Mouse (Mus musculus): Measurements from ENCODE around the gene Meox2. TPM values are rescaled to one million over a fixed set of nuclear protein-coding genes. Genes with fewer than 3 reads are reported as not detected.

Gene Meox2
- polyA plus RNA-seq, 1 experiment from 2014 or later, result 12.9 TPM

- H3K4me1 ChIP-seq, result peaks cover 3% of the 10 kb centered on the region; the same call in 1 of the 2 replicates
- 7% methylated on average over 3 of the region's 3 CpGs for WGBS
- ATAC-seq (replicated peaks; ENCODE audit: low FRiP score), result peak; percentile 90
- no peak overlapping the region for H3K27ac ChIP-seq
- H3K9me3 ChIP-seq (replicated peaks), result no peaks in the 10 kb centered on the region
- H3K4me2 ChIP-seq, result no peak overlapping the region
- H3K27me3 ChIP-seq, result no peaks in the 10 kb centered on the region
- no peak overlapping the region for H3K4me3 ChIP-seq (replicated peaks)
- no peak overlapping the region for H3K9ac ChIP-seq
- no peaks in the 10 kb centered on the region for H3K36me3 ChIP-seq
These were observed 33.9 kb downstream of the Meox2 start for GRCm38 (mm10) chr12:37142080-37142703.

- 95% methylated on average over 1 of the region's 1 CpGs for WGBS
- Histone ChIP-seq H3K9ac (no peak overlapping the region), H3K4me1 (peaks cover 3% of the 10 kb centered on the region; the same call in 1 of the 2 replicates), H3K27ac (no peak overlapping the region), H3K27me3 (no peaks in the 10 kb centered on the region), H3K36me3 (no peaks in the 10 kb centered on the region), H3K4me2 (no peak overlapping the region), H3K9me3 (replicated peaks) (no peaks in the 10 kb centered on the region), H3K4me3 (replicated peaks) (no peak overlapping the region)
- ATAC-seq (replicated peaks; ENCODE audit: low FRiP score), result no peak
These were observed 35.5 kb downstream of the Meox2 start for GRCm38 (mm10) chr12:37143879-37144278.

- no peak overlapping the region for H3K4me3 ChIP-seq (replicated peaks)
- no peak for ATAC-seq (replicated peaks; ENCODE audit: low FRiP score)
- no peaks in the 10 kb centered on the region for H3K36me3 ChIP-seq
- no peak overlapping the region for H3K4me2 ChIP-seq
- no peaks in the 10 kb centered on the region for H3K9me3 ChIP-seq (replicated peaks)
- H3K4me1 ChIP-seq, result no peaks in the 10 kb centered on the region
- no peaks in the 10 kb centered on the region for H3K27me3 ChIP-seq
- H3K27ac ChIP-seq, result no peak overlapping the region
- no peak overlapping the region for H3K9ac ChIP-seq
These were observed 59.4 kb downstream of the Meox2 start for GRCm38 (mm10) chr12:37167742-37168141.

- H3K9me3 ChIP-seq (replicated peaks), result no peaks in the 10 kb centered on the region
- no peaks in the 10 kb centered on the region for H3K27me3 ChIP-seq
- H3K4me1 ChIP-seq, result no peaks in the 10 kb centered on the region
- H3K4me3 ChIP-seq (replicated peaks), result no peak overlapping the region
- WGBS, result 96% methylated on average over 3 of the region's 3 CpGs
- no peak overlapping the region for H3K9ac ChIP-seq
- ATAC-seq (replicated peaks; ENCODE audit: low FRiP score), result no peak
- no peak overlapping the region for H3K27ac ChIP-seq
- H3K4me2 ChIP-seq, result no peak overlapping the region
- H3K36me3 ChIP-seq, result no peaks in the 10 kb centered on the region
These were observed 65.0 kb downstream of the Meox2 start for GRCm38 (mm10) chr12:37173324-37173723.

- Histone ChIP-seq H3K27me3 (no peaks in the 10 kb centered on the region), H3K4me1 (no peaks in the 10 kb centered on the region), H3K27ac (no peak overlapping the region), H3K9ac (no peak overlapping the region), H3K9me3 (replicated peaks) (no peaks in the 10 kb centered on the region), H3K4me2 (no peak overlapping the region), H3K36me3 (no peaks in the 10 kb centered on the region), H3K4me3 (replicated peaks) (no peak overlapping the region)
- ATAC-seq (replicated peaks; ENCODE audit: low FRiP score), result no peak
These were observed 75.3 kb downstream of the Meox2 start for GRCm38 (mm10) chr12:37183689-37184088.

GRCm38 (mm10) chr12:37188940-37189488 is 80.7 kb downstream of the Meox2 start:
- Histone ChIP-seq H3K27ac (no peak overlapping the region), H3K9ac (no peak overlapping the region), H3K9me3 (replicated peaks) (no peaks in the 10 kb centered on the region), H3K4me2 (no peak overlapping the region), H3K4me3 (replicated peaks) (no peak overlapping the region), H3K4me1 (no peaks in the 10 kb centered on the region), H3K27me3 (no peaks in the 10 kb centered on the region), H3K36me3 (no peaks in the 10 kb centered on the region)
- 46% methylated on average over 5 of the region's 5 CpGs for WGBS
- no peak for ATAC-seq (replicated peaks; ENCODE audit: low FRiP score)

Other genes starting within 250 kb of the Meox2 start
- 0.35 and 0.37 TPM in 2 replicates for gene Agmo, start 133.1 kb downstream of the Meox2 start, polyA plus RNA-seq (2015; fragmentation: Nextera tagmentation; extraction: Ambion mirVana)